Mouse (Mus musculus) right cerebral cortex, adult 2 months (tissue): Measurements from ENCODE around the gene BC030499.
"Not testable (repeated sequence)": the region's sequence is repeated elsewhere in the genome, so short reads cannot be mapped to it uniquely, and the experiment has no call there.

Experiments
- DNase-seq, 2 experiments: peaks; one replicate each; pipeline ENCODE4 v3.0.0; 2021 to 2022; ENCODE audit warnings: low spot score in 2 of 2

The BC030499 gene

DNA sequence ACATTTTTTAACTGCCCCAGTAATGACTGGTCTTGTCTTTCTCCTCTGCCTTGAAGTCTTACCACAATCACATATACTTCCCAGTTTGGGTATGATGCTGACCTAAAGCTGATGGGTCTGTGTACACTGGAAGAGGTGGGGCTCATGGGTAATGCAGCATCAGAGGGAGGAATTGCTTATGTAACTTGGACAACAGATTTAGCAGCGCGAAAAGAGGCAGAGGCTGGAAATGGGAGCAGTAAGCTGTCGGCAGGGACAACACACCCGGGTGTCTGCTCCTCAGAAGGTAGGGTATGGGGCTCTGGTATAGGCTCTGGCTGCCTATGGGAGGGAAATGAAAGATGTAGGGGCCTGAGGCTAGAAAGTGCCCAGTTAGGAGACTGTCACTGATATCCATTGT lies at the start of gene BC030499:
BC030499 (plus strand) TSS at position 188 of the 400 bp plus-strand sequence.
- peak; percentile 46 to 54 for DNase-seq

GRCm38 (mm10) chr11:78245261-78245626 lies 45.4 kb upstream of the BC030499 start:
- no peak for DNase-seq

GRCm38 (mm10) chr11:78245627-78246317 lies 44.9 kb upstream of the BC030499 start, which contains the start of the genes Sdf2 and Supt6:
Gene Sdf2, plus strand, starts transcription at chr11:78245746.
Gene Supt6, minus strand, starts transcription at chr11:78245987.
- DNase-seq = peak; percentile 88 to 93

- DNase-seq = no peak
Observed at GRCm38 (mm10) chr11:78246318-78247011, 44.2 kb upstream of the BC030499 start.

DNA sequence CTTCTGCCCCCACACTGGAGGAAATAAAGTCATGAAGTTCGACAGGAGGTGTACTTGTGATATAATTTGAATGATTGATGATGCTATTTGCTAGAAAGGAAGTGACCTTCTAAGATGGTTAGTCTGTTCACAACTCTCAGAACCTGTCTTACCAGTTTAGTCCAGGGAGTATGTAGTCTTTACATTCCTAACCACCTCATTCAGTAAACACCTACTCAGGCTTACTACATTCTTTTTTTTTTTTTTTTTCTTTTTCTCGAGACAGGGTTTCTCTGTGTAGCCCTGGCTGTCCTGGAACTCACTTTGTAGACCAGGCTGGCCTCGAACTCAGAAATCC lies 43.7 kb upstream of the BC030499 start:
- no peak for DNase-seq

DNA sequence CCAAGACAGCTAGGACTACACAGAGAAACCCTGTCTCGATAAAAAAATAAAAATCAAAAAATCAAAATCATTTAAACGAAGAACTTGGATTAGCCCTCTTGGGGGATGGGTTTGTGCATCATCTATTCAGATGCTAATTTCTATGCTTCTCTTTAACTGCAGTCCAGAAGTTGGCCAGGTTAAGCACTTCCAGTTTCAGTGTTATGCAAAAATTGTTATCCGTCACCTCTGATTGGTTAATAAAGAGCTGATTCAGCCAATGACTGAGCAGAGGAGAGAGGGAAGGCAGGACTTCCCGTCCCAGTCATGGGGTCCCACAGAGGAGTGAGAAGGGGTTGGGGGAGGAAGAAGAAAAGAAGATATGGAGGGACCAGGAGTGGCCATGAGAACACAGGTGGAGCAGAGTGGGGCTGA lies 42.9 kb upstream of the BC030499 start:
- no peak for DNase-seq

DNA sequence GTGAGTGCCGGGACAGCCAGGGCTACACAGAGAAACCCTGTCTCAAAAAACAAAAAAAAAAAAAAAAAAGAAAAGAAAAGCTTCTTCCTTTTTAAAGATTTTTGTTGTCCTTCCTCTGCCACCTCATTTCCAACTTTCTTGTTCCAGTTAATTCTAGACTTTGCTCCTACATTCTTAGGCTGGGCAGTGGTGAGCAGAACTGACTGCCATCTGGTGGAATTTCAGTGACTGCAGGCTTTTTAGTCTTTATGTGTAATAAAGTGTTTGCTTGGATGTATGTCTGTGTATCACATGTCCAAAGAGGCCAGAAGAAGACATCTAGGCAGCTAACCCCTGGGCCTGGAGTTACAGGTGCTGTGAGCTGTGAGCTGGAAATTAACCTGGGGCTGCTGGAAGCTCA lies 34.0 kb upstream of the BC030499 start:
- DNase-seq = no peak

- DNase-seq = no peak
Observed at GRCm38 (mm10) chr11:78260489-78261258, 30.0 kb upstream of the BC030499 start.

DNA sequence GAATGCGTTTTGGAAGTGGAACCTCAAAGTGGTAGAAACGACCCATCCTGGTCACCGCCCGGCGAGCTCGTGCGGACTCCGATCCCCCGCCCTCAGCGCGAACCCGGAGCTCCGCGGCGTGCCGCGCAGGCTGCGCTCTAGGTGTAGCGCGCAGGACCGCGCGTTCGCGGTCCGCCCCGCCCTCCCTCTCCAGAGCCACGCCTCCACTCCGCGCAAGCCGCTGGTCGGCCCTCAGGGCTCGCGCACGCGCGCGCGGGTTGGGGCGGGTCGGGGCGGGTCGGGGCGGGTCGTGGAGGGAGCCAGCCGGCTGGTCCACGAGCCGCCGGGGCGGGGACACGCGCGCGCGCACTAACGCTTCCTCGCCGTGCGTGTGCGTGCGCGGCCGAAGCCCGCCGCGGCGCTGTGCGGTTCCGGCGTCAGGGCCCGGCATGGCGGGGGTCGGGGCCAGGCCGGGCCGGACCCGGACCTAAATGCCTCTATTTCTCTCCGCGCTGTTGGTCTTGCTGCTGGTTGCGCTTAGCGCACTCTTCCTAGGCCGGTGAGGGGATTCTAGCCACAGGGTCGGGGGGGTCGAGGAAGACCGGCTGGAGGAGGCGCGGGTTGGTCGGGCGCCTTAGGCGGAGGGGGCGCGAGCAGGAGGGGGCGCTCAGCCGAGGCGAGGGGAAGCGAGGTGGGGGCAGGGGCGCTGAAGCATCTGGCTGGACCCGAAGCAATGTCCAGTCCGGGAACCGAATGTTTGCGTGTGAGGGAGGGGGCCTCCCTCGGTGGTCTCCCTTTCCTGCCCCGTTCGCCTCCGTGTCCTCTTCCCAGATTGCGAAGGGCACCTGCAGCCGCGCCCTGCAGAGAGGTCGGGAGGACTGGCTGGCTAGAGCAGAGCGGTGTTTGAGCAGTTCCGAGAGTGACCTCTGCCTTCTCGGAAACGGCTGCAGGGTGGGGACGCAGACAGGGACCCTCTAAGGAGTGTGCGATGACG lies 29.0 kb upstream of the BC030499 start, which contains the start of gene 2610507B11Rik:
2610507B11Rik (plus strand) TSS at position 373 of the 973 bp plus-strand sequence.
- DNase-seq = peak; percentile 79 to 86

GRCm38 (mm10) chr11:78262550-78262949 lies 28.1 kb upstream of the BC030499 start:
- peak; percentile 42 to 56 for DNase-seq

- DNase-seq = no peak
Observed at GRCm38 (mm10) chr11:78265571-78265970, 25.1 kb upstream of the BC030499 start.

GRCm38 (mm10) chr11:78271986-78272385 lies 18.7 kb upstream of the BC030499 start:
- peak; percentile 76 to 81 for DNase-seq

DNA sequence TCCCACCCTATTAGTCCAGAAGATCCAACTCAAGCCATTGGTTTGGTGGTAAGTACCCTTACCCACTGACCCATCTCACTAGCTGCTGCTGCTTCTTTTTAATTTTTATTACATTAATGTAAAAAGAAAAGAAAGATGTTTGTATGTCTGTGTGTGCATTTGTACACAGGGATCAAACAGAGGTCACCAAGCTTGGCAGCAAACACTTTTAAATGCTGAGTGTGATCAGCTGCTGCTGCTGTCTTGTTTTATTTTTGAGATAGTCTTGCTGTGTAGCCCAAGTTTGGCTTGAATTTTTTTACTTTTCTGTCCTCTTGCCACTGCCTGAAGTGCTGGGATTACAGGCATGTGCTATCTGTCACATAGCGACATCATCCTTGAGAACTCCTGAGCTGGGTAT lies 15.0 kb upstream of the BC030499 start:
- no peak for DNase-seq

DNA sequence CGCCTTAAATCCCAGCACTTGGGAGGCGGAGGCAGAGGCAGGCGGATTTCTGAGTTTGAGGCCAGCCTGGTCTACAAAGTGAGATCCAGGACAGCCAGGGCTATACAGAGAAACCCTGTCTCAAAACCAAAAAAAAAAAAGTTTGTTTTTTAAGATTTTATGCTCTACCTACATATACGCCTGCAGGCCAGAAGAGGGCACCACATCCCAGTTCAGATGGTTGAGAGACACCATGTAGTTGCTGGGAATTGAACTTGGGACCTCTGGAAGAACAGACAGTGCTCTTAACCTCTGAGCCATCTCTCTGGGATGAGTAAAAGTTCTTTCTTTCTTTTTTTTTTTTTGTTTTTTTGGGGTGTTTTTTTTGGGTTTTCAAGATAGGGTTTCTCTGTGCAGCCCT lies 14.5 kb upstream of the BC030499 start:
- not testable (repeated sequence) for DNase-seq

DNA sequence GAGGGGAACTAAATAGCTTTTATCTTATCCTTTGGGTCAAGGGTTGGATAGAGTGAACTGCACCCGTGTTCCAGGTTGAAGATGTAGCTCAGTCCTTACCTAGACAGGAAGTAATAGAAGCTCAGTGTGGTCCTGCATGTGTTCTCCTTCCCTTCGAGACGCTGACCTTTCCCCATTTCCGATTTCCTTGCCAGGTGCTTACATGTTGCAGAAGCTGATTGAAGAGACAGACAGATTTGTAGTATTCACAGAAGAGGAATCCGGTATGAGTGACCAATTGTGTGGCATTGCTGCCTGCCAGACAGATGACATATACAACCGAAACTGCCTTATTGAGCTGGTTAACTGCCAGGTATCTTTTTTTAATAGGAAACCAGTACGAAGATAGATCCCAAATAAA lies 11.8 kb upstream of the BC030499 start:
- no peak for DNase-seq

DNA sequence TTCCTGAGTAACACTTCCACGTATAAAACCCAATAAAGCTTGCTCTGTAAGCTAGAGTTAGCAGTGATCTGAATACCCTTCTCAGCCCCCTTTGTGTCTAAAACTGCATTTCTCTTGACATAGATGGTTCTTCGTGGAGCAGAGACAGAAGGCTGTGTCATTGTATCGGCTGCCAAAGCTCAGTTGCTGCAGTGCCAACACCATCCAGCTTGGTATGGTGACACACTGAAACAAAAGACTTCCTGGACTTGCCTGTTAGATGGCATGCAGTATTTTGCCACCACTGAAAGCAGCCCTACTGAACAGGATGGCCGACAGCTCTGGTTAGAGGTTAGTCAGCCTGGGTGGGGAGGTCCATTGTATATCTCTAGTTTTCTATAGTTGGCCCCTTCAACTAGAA lies 11.1 kb upstream of the BC030499 start:
- no peak for DNase-seq

DNA sequence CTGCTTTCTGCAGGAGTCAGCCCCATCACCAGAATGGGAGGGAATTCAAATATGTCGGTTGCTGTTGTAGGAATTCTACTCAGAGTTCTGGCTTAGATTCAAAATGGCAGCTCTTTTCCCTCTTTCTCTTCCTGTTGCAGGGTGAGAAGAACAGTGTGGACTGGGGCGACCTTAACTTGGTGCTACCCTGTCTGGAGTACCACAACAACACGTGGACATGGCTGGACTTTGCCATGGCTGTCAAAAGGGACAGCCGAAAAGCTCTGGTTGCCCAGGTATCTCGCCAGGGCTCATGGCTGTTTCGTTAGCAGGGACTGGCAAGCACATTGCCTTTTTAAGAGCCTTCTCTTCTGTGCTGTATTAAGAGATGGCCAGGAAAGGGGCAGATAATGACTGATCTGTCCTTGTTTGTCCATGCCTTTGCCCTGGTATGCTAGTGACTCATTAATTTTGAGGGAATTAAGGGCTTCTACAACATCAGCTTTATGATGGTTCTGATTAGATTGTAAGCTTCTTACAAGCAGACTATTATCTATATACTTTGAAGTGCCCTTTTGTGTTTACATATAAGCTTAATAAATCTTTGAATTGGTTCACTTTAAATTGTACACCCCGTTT lies 1.4 kb upstream of the BC030499 start:
- DNase-seq = no peak

- DNase-seq = no peak
Observed at GRCm38 (mm10) chr11:78294585-78294984, 3.9 kb downstream of the BC030499 start.

DNA sequence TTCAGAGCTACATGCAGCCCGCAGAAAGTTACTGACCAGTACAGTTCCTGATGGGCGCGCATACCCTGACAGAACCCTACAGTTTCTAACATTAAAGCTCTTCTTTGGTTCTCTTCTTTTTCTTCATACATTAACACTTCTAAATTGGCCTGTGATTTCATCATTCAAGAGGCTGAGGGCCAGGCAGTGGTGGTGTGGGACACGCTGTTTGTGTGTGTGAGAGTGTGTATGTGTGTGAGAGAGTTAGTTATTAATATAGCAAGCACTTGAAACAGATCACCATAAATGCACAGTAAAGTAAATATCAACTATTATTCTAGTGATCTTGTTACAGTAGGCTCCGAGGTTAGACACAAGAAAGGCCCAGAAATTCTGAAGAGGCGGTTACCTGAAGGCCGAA lies 10.3 kb downstream of the BC030499 start:
- DNase-seq = peak in 1 of 2 experiments; percentile 15

GRCm38 (mm10) chr11:78301357-78302084 lies 10.9 kb downstream of the BC030499 start, which contains the start of gene Spag5:
Gene Spag5, plus strand, starts transcription at chr11:78301529.
- DNase-seq = peak; percentile 90 to 92
